8 mouse cellular contexts compared by ENCODE assay signal in the genomic region with DNA sequence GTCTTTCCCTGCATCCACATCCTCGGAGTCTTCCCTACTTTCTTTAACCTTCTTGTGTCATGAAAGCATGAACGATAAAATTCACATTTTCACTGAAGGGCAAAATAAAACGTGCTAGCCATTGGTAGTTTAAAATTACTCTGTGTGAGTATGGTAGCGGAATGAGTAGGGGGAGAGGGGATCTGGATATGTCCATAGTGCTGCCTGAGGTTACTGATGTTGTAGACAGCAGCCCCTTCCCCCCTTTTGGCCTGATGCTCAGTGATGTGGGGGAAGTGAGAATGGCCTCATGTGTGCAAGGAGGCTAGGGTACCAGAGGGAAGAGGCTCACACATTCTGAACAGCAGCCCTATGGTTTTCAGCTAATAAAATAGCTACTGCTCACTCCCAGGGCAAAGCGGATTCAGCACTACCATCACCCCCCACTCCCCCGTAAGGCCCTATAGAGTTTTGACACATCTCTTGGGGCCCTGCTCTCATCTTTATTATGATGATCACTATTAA. TPM values are rescaled to one million over a fixed set of nuclear protein-coding genes. Genes with fewer than 3 reads are reported as not detected.
DNase-seq lines count a peak whose midpoint lies in the region; ATAC-seq and TF ChIP-seq lines count a peak whose summit lies in the region.

No protein-coding gene starts in this region.

- H3K27me3 ChIP-seq in kidney, postnatal 0 days (ENCODE audit: insufficient read depth, low read length) = 0 out of 2 replicates have a peak, but pooled peaks cover 3% of the 10 kb centered on the region
- no peaks in the 10 kb centered on the region for H3K27me3 ChIP-seq in heart, embryonic 16.5 days (ENCODE audit: control insufficient read depth, insufficient read depth, low read length)
- peaks cover 27% of the 10 kb centered on the region for H3K27me3 ChIP-seq in midbrain, embryonic 12.5 days

- no peaks in the 10 kb centered on the region for H3K9me3 ChIP-seq in kidney, postnatal 0 days (replicated peaks; ENCODE audit: low read length)
- H3K9me3 ChIP-seq in heart, embryonic 16.5 days (replicated peaks; ENCODE audit: control insufficient read depth, low read length) = no peaks in the 10 kb centered on the region
- no peaks in the 10 kb centered on the region for H3K9me3 ChIP-seq in midbrain, embryonic 12.5 days

- TF ChIP-seq CTCF in kidney, postnatal 0 days (IDR thresholded peaks at IDR 0.05; ENCODE audit: low read depth) = no peak
- no peak for TF ChIP-seq CTCF in cortical plate, adult 2 months (IDR thresholded peaks at IDR 0.05; ENCODE audit: extremely low read depth, insufficient read depth, low read length)

- DNase-seq in kidney, postnatal 0 days (ENCODE audit: low spot score) = peak; percentile 44
- DNase-seq in kidney, postnatal 36 days = no peak
- DNase-seq in spleen, postnatal 10 days (ENCODE audit: low spot score in 2 of 2) = no peak
- DNase-seq in thymus, postnatal 10 days (ENCODE audit: low spot score in 2 of 2) = no peak
- no peak for DNase-seq in cerebellum, adult 11-12 months

- 5% methylated on average over 6 of the region's 6 CpGs for WGBS in kidney, postnatal 0 days
- WGBS in heart, embryonic 16.5 days = 7% methylated on average over 6 of the region's 6 CpGs
- WGBS in midbrain, embryonic 12.5 days = 2% methylated on average over 6 of the region's 6 CpGs

- no peaks in the 10 kb centered on the region; the same call in none of the 2 replicates for H3K4me1 ChIP-seq in kidney, postnatal 0 days (replicated peaks; ENCODE audit: insufficient read depth, low read length)
- H3K4me1 ChIP-seq in cortical plate, adult 2 months (ENCODE audit: control insufficient read depth, insufficient read depth, low read length) = no peaks in the 10 kb centered on the region; the same call in 1 of the 2 replicates
- H3K4me1 ChIP-seq in heart, embryonic 16.5 days (ENCODE audit: control insufficient read depth, insufficient read depth, low read length) = peaks cover 25% of the 10 kb centered on the region
- peaks cover 39% of the 10 kb centered on the region for H3K4me1 ChIP-seq in midbrain, embryonic 12.5 days

- ATAC-seq in kidney, postnatal 0 days (replicated peaks; ENCODE audit: low FRiP score, low read depth) = no peak
- ATAC-seq in heart, embryonic 16.5 days (replicated peaks; ENCODE audit: extremely low read depth, insufficient read depth, low FRiP score) = no peak
- no peak for ATAC-seq in midbrain, embryonic 12.5 days (ENCODE audit: low FRiP score, low read depth)

- H3K36me3 ChIP-seq in kidney, postnatal 0 days (ENCODE audit: insufficient read depth, low read length) = no peaks in the 10 kb centered on the region
- H3K36me3 ChIP-seq in heart, embryonic 16.5 days (ENCODE audit: control insufficient read depth, insufficient read depth) = no peaks in the 10 kb centered on the region
- no peaks in the 10 kb centered on the region for H3K36me3 ChIP-seq in midbrain, embryonic 12.5 days

- peak overlapping the region; percentile 88 for H3K4me2 ChIP-seq in kidney, postnatal 0 days (ENCODE audit: low read length)
- peak overlapping the region; percentile 87 for H3K4me2 ChIP-seq in heart, embryonic 16.5 days (ENCODE audit: low read depth, low read length)
- H3K4me2 ChIP-seq in midbrain, embryonic 12.5 days (replicated peaks) = peak overlapping the region; percentile 84

- 0 out of 2 replicates have a peak, but pooled peaks have one; percentile 31 for TF ChIP-seq POLR2A in cortical plate, adult 2 months (IDR thresholded peaks at IDR 0.05; ENCODE audit: extremely low read depth, insufficient read depth, low read length)

- H3K9ac ChIP-seq in kidney, postnatal 0 days (ENCODE audit: low read depth, low read length) = peak overlapping the region; percentile 80; the same call in 1 of the 2 replicates
- peak overlapping the region; percentile 93 for H3K9ac ChIP-seq in heart, embryonic 16.5 days (ENCODE audit: low read length)
- peak overlapping the region; percentile 75 for H3K9ac ChIP-seq in midbrain, embryonic 12.5 days (replicated peaks)

- peak overlapping the region; percentile 81 for H3K4me3 ChIP-seq in kidney, postnatal 0 days (replicated peaks; ENCODE audit: low read depth, low read length)
- peak overlapping the region; percentile 96 for H3K4me3 ChIP-seq in cortical plate, adult 2 months (ENCODE audit: insufficient read depth, low read length)
- peak overlapping the region; percentile 91 for H3K4me3 ChIP-seq in heart, embryonic 16.5 days (ENCODE audit: low read length)
- peak overlapping the region; percentile 75 for H3K4me3 ChIP-seq in midbrain, embryonic 12.5 days

- H3K27ac ChIP-seq in kidney, postnatal 0 days = no peak overlapping the region
- peak overlapping the region; percentile 64 for H3K27ac ChIP-seq in cortical plate, adult 2 months (ENCODE audit: insufficient read depth, low read length)
- H3K27ac ChIP-seq in heart, embryonic 16.5 days (ENCODE audit: low read length) = peak overlapping the region; percentile 96
- H3K27ac ChIP-seq in midbrain, embryonic 12.5 days (replicated peaks) = peak overlapping the region; percentile 81; the same call in 1 of the 2 replicates

RNA-seq across cellular contexts. Expression of a gene that starts 4.5 kb away (rescaled TPM):
- 15.6 and 15.9 TPM in 2 replicates for polyA plus RNA-seq in kidney, postnatal 0 days (2015; fragmentation: Nextera tagmentation; extraction: Ambion mirVana)
- polyA plus RNA-seq in cortical plate, adult 2 months (2012; rRNA removed) = 23.8 and 26.1 TPM in 2 replicates
- polyA plus RNA-seq in heart, embryonic 16.5 days (2015; fragmentation: Nextera tagmentation; extraction: Ambion mirVana) = 14.4 and 17.8 TPM in 2 replicates
- polyA plus RNA-seq in midbrain, embryonic 12.5 days (2016; fragmentation: Nextera tagmentation; extraction: Ambion mirVana) = 28.9 and 31.6 TPM in 2 replicates
